Mouse (Mus musculus) heart, embryonic 13.5 days (tissue): ENCODE results near the gene Nf2. TPM values are rescaled to one million over a fixed set of nuclear protein-coding genes. Genes with fewer than 3 reads are reported as not detected.

Source experiments
- ATAC-seq: fragments of 200-750 bp; cut with Nextera tagmentation; 2 replicates; pipeline ENCODE4 v1.8.0; 2017; ENCODE audit warnings: moderate TSS enrichment; ENCODE audit not compliant: insufficient number of reproducible peaks, low FRiP score, low TSS enrichment; ENCODE audit errors: extremely low read depth
- H3K27ac ChIP-seq: fragments of 300-500 bp; sonication (generic); replicated peaks from 2 replicates; pipeline ENCODE4 v1.5.1; 2015; ENCODE audit warnings: moderate library complexity, mild to moderate bottlenecking, inconsistent platforms
- H3K27me3 ChIP-seq: fragments of 300-500 bp; sonication (generic); replicated peaks from 2 replicates; pipeline ENCODE4 v1.6.1; 2015; ENCODE audit warnings: mild to moderate bottlenecking, inconsistent platforms
- H3K36me3 ChIP-seq: fragments of 300-500 bp; sonication (generic); 2 replicates; pipeline ENCODE4 v1.6.1; 2015; ENCODE audit warnings: mild to moderate bottlenecking, inconsistent platforms
- H3K4me1 ChIP-seq: fragments of 300-500 bp; sonication (generic); 2 replicates; pipeline ENCODE4 v1.6.1; 2015; ENCODE audit warnings: inconsistent platforms
- H3K4me2 ChIP-seq: fragments of 300-500 bp; sonication (generic); 2 replicates; pipeline ENCODE4 v1.6.1; 2015; ENCODE audit warnings: inconsistent platforms, mild to moderate bottlenecking, moderate library complexity
- H3K4me3 ChIP-seq: fragments of 300-500 bp; sonication (generic); 2 replicates; pipeline ENCODE4 v1.5.1; 2015; ENCODE audit warnings: moderate library complexity, mild to moderate bottlenecking, inconsistent platforms
- H3K9ac ChIP-seq: fragments of 300-500 bp; sonication (generic); 2 replicates; pipeline ENCODE4 v1.6.1; 2015; ENCODE audit warnings: inconsistent platforms, mild to moderate bottlenecking, moderate library complexity
- H3K9me3 ChIP-seq: fragments of 300-500 bp; sonication (generic); 2 replicates; pipeline ENCODE4 v1.6.1; 2016; ENCODE audit warnings: inconsistent platforms
- WGBS: fragments of 180-500 bp; shearing (Covaris S2); methylation state at CpG from one replicate; pipeline ENCODE4 v1.1.7; 2015; ENCODE audit warnings: mixed read lengths; 5-methylcytosine and 5-hydroxymethylcytosine counted together
- polyA plus RNA-seq: library from polyadenylated mRNA; unstranded; fragments of >200 nt; fragmentation: Nextera tagmentation; extraction: Ambion mirVana; gene quantifications from 2 replicates; pipeline ENCODE4 v1.2.1, GENCODE M21; 2015

Nf2 gene
- polyA plus RNA-seq, 1 experiment from 2014 or later: 37.3 TPM

GRCm38 (mm10) chr11:4740785-4741184 is 108.6 kb downstream of the Nf2 start:
- no peak overlapping the region for H3K27ac ChIP-seq
- no peak overlapping the region for H3K4me3 ChIP-seq
- WGBS: 43% methylated on average over 5 of the region's 5 CpGs
- H3K36me3 ChIP-seq: peaks cover 3% of the 10 kb centered on the region; the same call in 1 of the 2 replicates
- no peak overlapping the region for H3K9ac ChIP-seq
- ATAC-seq: no peak
- no peak overlapping the region for H3K4me2 ChIP-seq
- H3K4me1 ChIP-seq: peaks cover 3% of the 10 kb centered on the region
- peaks cover 70% of the 10 kb centered on the region for H3K27me3 ChIP-seq
- no peaks in the 10 kb centered on the region for H3K9me3 ChIP-seq

GRCm38 (mm10) chr11:4738719-4739118 is 110.6 kb downstream of the Nf2 start:
- peaks cover 64% of the 10 kb centered on the region for H3K27me3 ChIP-seq

GRCm38 (mm10) chr11:4737682-4738081 is 111.7 kb downstream of the Nf2 start:
- H3K4me3 ChIP-seq: no peak overlapping the region
- ATAC-seq: no peak
- no peak overlapping the region for H3K4me2 ChIP-seq
- H3K9me3 ChIP-seq: no peaks in the 10 kb centered on the region
- H3K4me1 ChIP-seq: peaks cover 7% of the 10 kb centered on the region; the same call in 1 of the 2 replicates
- H3K36me3 ChIP-seq: peaks cover 9% of the 10 kb centered on the region; the same call in 1 of the 2 replicates
- no peak overlapping the region for H3K27ac ChIP-seq
- WGBS: 82% methylated on average over 10 of the region's 10 CpGs
- peaks cover 54% of the 10 kb centered on the region for H3K27me3 ChIP-seq
- no peak overlapping the region for H3K9ac ChIP-seq

More at GRCm38 (mm10) chr11:4738719-4739118, 110.6 kb downstream of the Nf2 start:
- no peak overlapping the region for H3K9ac ChIP-seq
- no peak overlapping the region for H3K4me3 ChIP-seq
- no peak overlapping the region for H3K27ac ChIP-seq
- no peak for ATAC-seq
- H3K4me1 ChIP-seq: peaks cover 7% of the 10 kb centered on the region; the same call in 1 of the 2 replicates
- no peak overlapping the region for H3K4me2 ChIP-seq
- H3K36me3 ChIP-seq: peaks cover 3% of the 10 kb centered on the region; the same call in 1 of the 2 replicates
- 87% methylated on average over 16 of the region's 16 CpGs for WGBS
- no peaks in the 10 kb centered on the region for H3K9me3 ChIP-seq

- Histone ChIP-seq H3K9me3 (no peaks in the 10 kb centered on the region), H3K27ac (no peak overlapping the region), H3K9ac (no peak overlapping the region), H3K4me2 (no peak overlapping the region), H3K27me3 (peaks cover 40% of the 10 kb centered on the region), H3K4me1 (peaks cover 7% of the 10 kb centered on the region; the same call in 1 of the 2 replicates), H3K4me3 (no peak overlapping the region), H3K36me3 (peaks cover 14% of the 10 kb centered on the region; the same call in 1 of the 2 replicates)
- ATAC-seq: no peak
- 57% methylated on average over 6 of the region's 6 CpGs for WGBS
These were observed 113.0 kb downstream of the Nf2 start for GRCm38 (mm10) chr11:4736355-4736754.

- Histone ChIP-seq H3K9me3 (no peaks in the 10 kb centered on the region), H3K27me3 (peaks cover 27% of the 10 kb centered on the region; the same call in 1 of the 2 replicates), H3K9ac (no peak overlapping the region), H3K4me1 (peaks cover 20% of the 10 kb centered on the region), H3K4me2 (no peak overlapping the region), H3K4me3 (no peak overlapping the region), H3K27ac (no peak overlapping the region), H3K36me3 (peaks cover 14% of the 10 kb centered on the region; the same call in 1 of the 2 replicates)
- 35% methylated on average over 12 of the region's 12 CpGs for WGBS
- no peak for ATAC-seq
These were observed 115.2 kb downstream of the Nf2 start for GRCm38 (mm10) chr11:4734179-4734578.

- Histone ChIP-seq H3K27ac (no peak overlapping the region), H3K4me2 (no peak overlapping the region), H3K36me3 (peaks cover 15% of the 10 kb centered on the region; the same call in 1 of the 2 replicates), H3K4me1 (peaks cover 20% of the 10 kb centered on the region), H3K9me3 (no peaks in the 10 kb centered on the region), H3K27me3 (peaks cover 19% of the 10 kb centered on the region; the same call in 1 of the 2 replicates), H3K9ac (no peak overlapping the region), H3K4me3 (no peak overlapping the region)
- WGBS: 70% methylated on average over 7 of the region's 7 CpGs
- ATAC-seq: no peak
These were observed 117.6 kb downstream of the Nf2 start for GRCm38 (mm10) chr11:4731781-4732180.

- Histone ChIP-seq H3K4me3 (no peak overlapping the region), H3K9me3 (no peaks in the 10 kb centered on the region), H3K4me2 (no peak overlapping the region), H3K9ac (no peak overlapping the region), H3K27me3 (peaks cover 16% of the 10 kb centered on the region; the same call in 1 of the 2 replicates), H3K27ac (no peak overlapping the region), H3K4me1 (peaks cover 20% of the 10 kb centered on the region), H3K36me3 (peaks cover 15% of the 10 kb centered on the region; the same call in 1 of the 2 replicates)
- 70% methylated on average over 5 of the region's 5 CpGs for WGBS
- ATAC-seq: no peak
These were observed 118.4 kb downstream of the Nf2 start for GRCm38 (mm10) chr11:4730913-4731312.

GRCm38 (mm10) chr11:4730096-4730495 is 119.2 kb downstream of the Nf2 start:
- 80% methylated on average over 6 of the region's 6 CpGs for WGBS
- ATAC-seq: no peak

GRCm38 (mm10) chr11:4729603-4730002 is 119.7 kb downstream of the Nf2 start:
- no peaks in the 10 kb centered on the region for H3K9me3 ChIP-seq
- H3K4me1 ChIP-seq: peaks cover 13% of the 10 kb centered on the region
- no peak overlapping the region for H3K4me3 ChIP-seq
- no peak overlapping the region for H3K4me2 ChIP-seq
- H3K36me3 ChIP-seq: peaks cover 25% of the 10 kb centered on the region
- 17% methylated on average over 12 of the region's 12 CpGs for WGBS
- 0 out of 2 replicates have a peak overlapping the region, but pooled peaks have one; percentile 17 for H3K27ac ChIP-seq
- no peak overlapping the region for H3K9ac ChIP-seq
- ATAC-seq: no peak
- 0 out of 2 replicates have a peak, but pooled peaks cover 5% of the 10 kb centered on the region for H3K27me3 ChIP-seq

More at GRCm38 (mm10) chr11:4730096-4730495, 119.2 kb downstream of the Nf2 start:
- Histone ChIP-seq H3K9ac (0 out of 2 replicates have a peak overlapping the region, but pooled peaks have one; percentile 33), H3K27me3 (0 out of 2 replicates have a peak, but pooled peaks cover 9% of the 10 kb centered on the region), H3K36me3 (peaks cover 23% of the 10 kb centered on the region), H3K9me3 (no peaks in the 10 kb centered on the region), H3K4me3 (no peak overlapping the region), H3K27ac (no peak overlapping the region), H3K4me2 (no peak overlapping the region), H3K4me1 (peaks cover 15% of the 10 kb centered on the region)

GRCm38 (mm10) chr11:4721728-4722127 is 127.6 kb downstream of the Nf2 start:
- H3K9me3 ChIP-seq: no peaks in the 10 kb centered on the region
- WGBS: 74% methylated on average over 8 of the region's 8 CpGs
- no peak overlapping the region for H3K4me3 ChIP-seq
- H3K36me3 ChIP-seq: peaks cover 32% of the 10 kb centered on the region
- no peak for ATAC-seq
- H3K27ac ChIP-seq: no peak overlapping the region
- no peak overlapping the region for H3K9ac ChIP-seq
- no peak overlapping the region for H3K4me2 ChIP-seq
- H3K4me1 ChIP-seq: peaks cover 18% of the 10 kb centered on the region
- H3K27me3 ChIP-seq: no peaks in the 10 kb centered on the region

- no peak overlapping the region for H3K9ac ChIP-seq
These were observed 128.3 kb downstream of the Nf2 start for GRCm38 (mm10) chr11:4720900-4721580.

More at GRCm38 (mm10) chr11:4720900-4721580, 128.3 kb downstream of the Nf2 start:
- H3K4me2 ChIP-seq: no peak overlapping the region
- H3K9me3 ChIP-seq: no peaks in the 10 kb centered on the region
- no peak overlapping the region for H3K27ac ChIP-seq
- peaks cover 18% of the 10 kb centered on the region for H3K4me1 ChIP-seq
- WGBS: 52% methylated on average over 7 of the region's 7 CpGs
- no peaks in the 10 kb centered on the region for H3K27me3 ChIP-seq
- H3K4me3 ChIP-seq: no peak overlapping the region
- no peak for ATAC-seq
- peaks cover 32% of the 10 kb centered on the region for H3K36me3 ChIP-seq
